Mouse (Mus musculus): ENCODE results near the gene Sgf29. TPM values are rescaled to one million over a fixed set of nuclear protein-coding genes. Genes with fewer than 3 reads are reported as not detected.
"Not testable (repeated sequence)": the region's sequence is repeated elsewhere in the genome, so short reads cannot be mapped to it uniquely, and the experiment has no call there.

The Sgf29 gene
- polyA plus RNA-seq, 1 experiment from 2014 or later: 61.5 TPM

GRCm38 (mm10) chr7:126632478-126632877 lies 16.6 kb upstream of the Sgf29 start:
- WGBS: 85% methylated on average over 2 of the region's 2 CpGs
- no peak for ATAC-seq (ENCODE audit: low read depth)
- H3K9ac ChIP-seq (replicated peaks; ENCODE audit: low read depth, low read length): no peak overlapping the region
- H3K27ac ChIP-seq (ENCODE audit: low read depth, low read length): no peak overlapping the region
- no peaks in the 10 kb centered on the region for H3K36me3 ChIP-seq (ENCODE audit: control insufficient read depth, insufficient read depth, low read length)
- no peaks in the 10 kb centered on the region for H3K9me3 ChIP-seq (ENCODE audit: control insufficient read depth, low read length)
- H3K27me3 ChIP-seq (ENCODE audit: control insufficient read depth, insufficient read depth, low read length): no peaks in the 10 kb centered on the region
- H3K4me2 ChIP-seq (ENCODE audit: low read depth, low read length): no peak overlapping the region
- no peaks in the 10 kb centered on the region for H3K4me1 ChIP-seq (ENCODE audit: control insufficient read depth, insufficient read depth, low read length)
- no peak overlapping the region for H3K4me3 ChIP-seq (ENCODE audit: low read depth, low read length)

GRCm38 (mm10) chr7:126635375-126635774 lies 13.7 kb upstream of the Sgf29 start:
- H3K9me3 ChIP-seq (ENCODE audit: control insufficient read depth, low read length): no peaks in the 10 kb centered on the region
- H3K4me1 ChIP-seq (ENCODE audit: control insufficient read depth, insufficient read depth, low read length): no peaks in the 10 kb centered on the region
- H3K4me3 ChIP-seq (ENCODE audit: low read depth, low read length): no peak overlapping the region

GRCm38 (mm10) chr7:126636733-126637520 lies 12.2 kb upstream of the Sgf29 start:
- Histone ChIP-seq H3K36me3 (ENCODE audit: control insufficient read depth, insufficient read depth, low read length) (no peaks in the 10 kb centered on the region), H3K27me3 (ENCODE audit: control insufficient read depth, insufficient read depth, low read length) (no peaks in the 10 kb centered on the region), H3K4me1 (ENCODE audit: control insufficient read depth, insufficient read depth, low read length) (no peaks in the 10 kb centered on the region), H3K9ac (replicated peaks; ENCODE audit: low read depth, low read length) (no peak overlapping the region), H3K4me2 (ENCODE audit: low read depth, low read length) (no peak overlapping the region), H3K9me3 (ENCODE audit: control insufficient read depth, low read length) (no peaks in the 10 kb centered on the region), H3K4me3 (ENCODE audit: low read depth, low read length) (no peak overlapping the region), H3K27ac (ENCODE audit: low read depth, low read length) (no peak overlapping the region)
- WGBS: 20% methylated on average over 4 of the region's 4 CpGs
- ATAC-seq (ENCODE audit: low read depth): no peak

More at GRCm38 (mm10) chr7:126635375-126635774, 13.7 kb upstream of the Sgf29 start:
- H3K27me3 ChIP-seq (ENCODE audit: control insufficient read depth, insufficient read depth, low read length): no peaks in the 10 kb centered on the region
- H3K27ac ChIP-seq (ENCODE audit: low read depth, low read length): no peak overlapping the region
- H3K9ac ChIP-seq (replicated peaks; ENCODE audit: low read depth, low read length): no peak overlapping the region
- no peak overlapping the region for H3K4me2 ChIP-seq (ENCODE audit: low read depth, low read length)
- H3K36me3 ChIP-seq (ENCODE audit: control insufficient read depth, insufficient read depth, low read length): no peaks in the 10 kb centered on the region
- ATAC-seq (ENCODE audit: low read depth): no peak

- Histone ChIP-seq H3K36me3 (ENCODE audit: control insufficient read depth, insufficient read depth, low read length) (no peaks in the 10 kb centered on the region), H3K9ac (replicated peaks; ENCODE audit: low read depth, low read length) (no peak overlapping the region), H3K4me3 (ENCODE audit: low read depth, low read length) (no peak overlapping the region), H3K9me3 (ENCODE audit: control insufficient read depth, low read length) (no peaks in the 10 kb centered on the region), H3K27me3 (ENCODE audit: control insufficient read depth, insufficient read depth, low read length) (no peaks in the 10 kb centered on the region), H3K27ac (ENCODE audit: low read depth, low read length) (no peak overlapping the region), H3K4me1 (ENCODE audit: control insufficient read depth, insufficient read depth, low read length) (no peaks in the 10 kb centered on the region), H3K4me2 (ENCODE audit: low read depth, low read length) (no peak overlapping the region)
- 81% methylated on average over 5 of the region's 5 CpGs for WGBS
- ATAC-seq (ENCODE audit: low read depth): no peak
Measured at GRCm38 (mm10) chr7:126642545-126643243, 6.4 kb upstream of the Sgf29 start.

GRCm38 (mm10) chr7:126643244-126643617 lies 5.9 kb upstream of the Sgf29 start:
- H3K9ac ChIP-seq (replicated peaks; ENCODE audit: low read depth, low read length); H3K4me3 ChIP-seq (ENCODE audit: low read depth, low read length); H3K27ac ChIP-seq (ENCODE audit: low read depth, low read length); H3K4me2 ChIP-seq (ENCODE audit: low read depth, low read length); H3K9me3 ChIP-seq (ENCODE audit: control insufficient read depth, low read length); H3K27me3 ChIP-seq (ENCODE audit: control insufficient read depth, insufficient read depth, low read length); H3K36me3 ChIP-seq (ENCODE audit: control insufficient read depth, insufficient read depth, low read length); H3K4me1 ChIP-seq (ENCODE audit: control insufficient read depth, insufficient read depth, low read length); ATAC-seq (ENCODE audit: low read depth): not testable (repeated sequence)
- WGBS: 60% methylated on average over 3 of the region's 3 CpGs

- no peaks in the 10 kb centered on the region for H3K4me1 ChIP-seq (ENCODE audit: control insufficient read depth, insufficient read depth, low read length)
- no peaks in the 10 kb centered on the region for H3K27me3 ChIP-seq (ENCODE audit: control insufficient read depth, insufficient read depth, low read length)
- H3K9me3 ChIP-seq (ENCODE audit: control insufficient read depth, low read length): no peaks in the 10 kb centered on the region
- no peaks in the 10 kb centered on the region for H3K36me3 ChIP-seq (ENCODE audit: control insufficient read depth, insufficient read depth, low read length)
- WGBS: 87% methylated on average over 3 of the region's 3 CpGs
- ATAC-seq (ENCODE audit: low read depth): no peak
- no peak overlapping the region for H3K4me2 ChIP-seq (ENCODE audit: low read depth, low read length)
- H3K4me3 ChIP-seq (ENCODE audit: low read depth, low read length): no peak overlapping the region
- H3K27ac ChIP-seq (ENCODE audit: low read depth, low read length): no peak overlapping the region
- H3K9ac ChIP-seq (replicated peaks; ENCODE audit: low read depth, low read length): no peak overlapping the region
Measured at GRCm38 (mm10) chr7:126644345-126644744, 4.8 kb upstream of the Sgf29 start.

GRCm38 (mm10) chr7:126644914-126645313 lies 4.2 kb upstream of the Sgf29 start:
- Histone ChIP-seq H3K27ac (ENCODE audit: low read depth, low read length) (no peak overlapping the region), H3K4me2 (ENCODE audit: low read depth, low read length) (no peak overlapping the region), H3K9me3 (ENCODE audit: control insufficient read depth, low read length) (no peaks in the 10 kb centered on the region), H3K36me3 (ENCODE audit: control insufficient read depth, insufficient read depth, low read length) (no peaks in the 10 kb centered on the region), H3K4me3 (ENCODE audit: low read depth, low read length) (no peak overlapping the region), H3K4me1 (ENCODE audit: control insufficient read depth, insufficient read depth, low read length) (no peaks in the 10 kb centered on the region), H3K9ac (replicated peaks; ENCODE audit: low read depth, low read length) (no peak overlapping the region), H3K27me3 (ENCODE audit: control insufficient read depth, insufficient read depth, low read length) (no peaks in the 10 kb centered on the region)
- ATAC-seq (ENCODE audit: low read depth): no peak

- no peak for ATAC-seq (ENCODE audit: low read depth)
- WGBS: 63% methylated on average over 5 of the region's 5 CpGs
- Histone ChIP-seq H3K27ac (ENCODE audit: low read depth, low read length) (no peak overlapping the region), H3K27me3 (ENCODE audit: control insufficient read depth, insufficient read depth, low read length) (no peaks in the 10 kb centered on the region), H3K36me3 (ENCODE audit: control insufficient read depth, insufficient read depth, low read length) (no peaks in the 10 kb centered on the region), H3K4me3 (ENCODE audit: low read depth, low read length) (no peak overlapping the region), H3K9me3 (ENCODE audit: control insufficient read depth, low read length) (no peaks in the 10 kb centered on the region), H3K9ac (replicated peaks; ENCODE audit: low read depth, low read length) (no peak overlapping the region), H3K4me1 (ENCODE audit: control insufficient read depth, insufficient read depth, low read length) (no peaks in the 10 kb centered on the region), H3K4me2 (ENCODE audit: low read depth, low read length) (no peak overlapping the region)
Measured at GRCm38 (mm10) chr7:126645708-126646107, 3.4 kb upstream of the Sgf29 start.

GRCm38 (mm10) chr7:126648486-126648885 lies 623 bp upstream of the Sgf29 start:
- Histone ChIP-seq H3K27ac (ENCODE audit: low read depth, low read length) (0 out of 2 replicates have a peak overlapping the region, but pooled peaks have one; percentile 92), H3K4me1 (ENCODE audit: control insufficient read depth, insufficient read depth, low read length) (no peaks in the 10 kb centered on the region), H3K9me3 (ENCODE audit: control insufficient read depth, low read length) (no peaks in the 10 kb centered on the region), H3K4me3 (ENCODE audit: low read depth, low read length) (no peak overlapping the region), H3K9ac (replicated peaks; ENCODE audit: low read depth, low read length) (peak overlapping the region; percentile 65; the same call in 1 of the 2 replicates), H3K36me3 (ENCODE audit: control insufficient read depth, insufficient read depth, low read length) (no peaks in the 10 kb centered on the region), H3K27me3 (ENCODE audit: control insufficient read depth, insufficient read depth, low read length) (no peaks in the 10 kb centered on the region), H3K4me2 (ENCODE audit: low read depth, low read length) (peak overlapping the region; percentile 84; the same call in 1 of the 2 replicates)
- no peak for ATAC-seq (ENCODE audit: low read depth)
- WGBS: 81% methylated on average over 4 of the region's 4 CpGs

Measured in neural tube, embryonic 14.5 days (tissue).